Mouse (Mus musculus): Measurements from ENCODE around the gene Mthfsd. TPM values are rescaled to one million over a fixed set of nuclear protein-coding genes. Genes with fewer than 3 reads are reported as not detected.

Gene Mthfsd
- polyA plus RNA-seq, 1 experiment from 2014 or later, result 50.3 TPM

DNA sequence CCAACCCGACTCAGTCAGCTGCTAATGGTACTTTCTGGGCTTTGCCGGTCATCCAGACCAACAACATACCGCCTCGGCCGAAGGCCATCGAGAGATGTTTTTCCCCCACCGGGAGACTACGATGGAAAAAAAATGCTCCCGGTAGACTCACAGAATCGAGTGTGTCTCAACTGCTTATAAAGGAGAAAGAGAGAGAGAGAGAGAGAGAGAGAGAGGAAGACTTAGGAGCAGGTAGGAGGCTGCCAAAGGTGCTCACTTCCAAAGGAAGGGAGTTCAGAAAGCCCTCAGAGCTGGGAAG is 33.4 kb downstream of the Mthfsd start:
- H3K36me3 ChIP-seq, result no peaks in the 10 kb centered on the region
- no peak overlapping the region for H3K27ac ChIP-seq (replicated peaks)
- H3K27me3 ChIP-seq, result peaks cover 95% of the 10 kb centered on the region
- H3K4me2 ChIP-seq, result no peak overlapping the region
- no peak overlapping the region for H3K4me3 ChIP-seq
- no peak overlapping the region for H3K9ac ChIP-seq
- ATAC-seq (ENCODE audit: low FRiP score, low read depth), result no peak
- H3K4me1 ChIP-seq (replicated peaks), result 0 out of 2 replicates have a peak, but pooled peaks cover 4% of the 10 kb centered on the region
- 2% methylated on average over 10 of the region's 10 CpGs for WGBS
- H3K9me3 ChIP-seq, result no peaks in the 10 kb centered on the region

- H3K9me3 ChIP-seq, result no peaks in the 10 kb centered on the region
- 0 out of 2 replicates have a peak, but pooled peaks cover 4% of the 10 kb centered on the region for H3K4me1 ChIP-seq (replicated peaks)
- ATAC-seq (ENCODE audit: low FRiP score, low read depth), result no peak
- H3K4me2 ChIP-seq, result no peak overlapping the region
- no peak overlapping the region for H3K9ac ChIP-seq
- no peak overlapping the region for H3K4me3 ChIP-seq
- no peak overlapping the region for H3K27ac ChIP-seq (replicated peaks)
- no peaks in the 10 kb centered on the region for H3K36me3 ChIP-seq
- WGBS, result 5% methylated on average over 15 of the region's 15 CpGs
- H3K27me3 ChIP-seq, result peaks cover 94% of the 10 kb centered on the region
Observed at GRCm38 (mm10) chr8:121074108-121074847, 33.9 kb downstream of the Mthfsd start.

- Histone ChIP-seq H3K9ac (no peak overlapping the region), H3K27ac (replicated peaks) (no peak overlapping the region), H3K4me2 (no peak overlapping the region), H3K4me1 (replicated peaks) (0 out of 2 replicates have a peak, but pooled peaks cover 4% of the 10 kb centered on the region), H3K4me3 (no peak overlapping the region), H3K36me3 (no peaks in the 10 kb centered on the region), H3K27me3 (peaks cover 92% of the 10 kb centered on the region), H3K9me3 (no peaks in the 10 kb centered on the region)
- under 1% methylated on average over 48 of the region's 48 CpGs for WGBS
- ATAC-seq (ENCODE audit: low FRiP score, low read depth), result no peak
Observed at GRCm38 (mm10) chr8:121073174-121074107, 34.8 kb downstream of the Mthfsd start.

DNA sequence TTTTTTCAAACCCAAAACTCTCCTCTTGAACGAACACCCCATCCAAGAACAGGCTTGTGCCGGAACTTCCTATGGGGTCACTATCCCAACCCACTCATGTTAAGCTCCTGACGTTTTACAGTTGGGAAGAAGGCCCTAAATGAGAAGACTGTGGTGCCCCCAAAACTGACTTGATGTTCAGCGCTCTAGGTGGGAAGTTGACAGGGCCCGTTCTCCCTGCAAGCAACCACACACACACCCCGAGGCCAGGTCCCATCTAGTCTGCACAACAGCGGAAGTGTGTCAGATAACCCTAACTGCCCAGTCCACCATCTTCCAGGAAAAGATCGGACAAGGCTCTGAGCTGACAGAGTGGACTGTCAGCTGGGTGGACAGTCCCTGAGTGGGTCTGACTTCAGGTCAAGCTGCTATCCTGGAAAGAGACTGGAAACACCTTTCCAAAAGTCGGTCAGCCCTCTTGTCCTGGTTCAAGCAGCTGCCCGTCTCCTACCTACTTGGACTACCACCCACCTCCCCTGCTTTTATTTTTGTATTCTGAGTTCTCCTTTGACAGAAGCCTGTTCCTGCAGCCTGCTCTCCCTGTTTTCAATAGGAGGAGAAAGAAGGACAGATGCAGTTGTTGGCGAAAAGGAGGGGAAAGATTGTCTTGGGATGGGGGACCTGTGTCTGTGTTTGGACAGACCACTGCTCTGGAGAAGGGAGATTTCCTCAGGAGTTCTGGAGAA is 35.6 kb downstream of the Mthfsd start:
- H3K4me3 ChIP-seq, result no peak overlapping the region
- H3K4me1 ChIP-seq (replicated peaks), result 0 out of 2 replicates have a peak, but pooled peaks cover 4% of the 10 kb centered on the region
- H3K9me3 ChIP-seq, result no peaks in the 10 kb centered on the region
- no peaks in the 10 kb centered on the region for H3K36me3 ChIP-seq
- no peak overlapping the region for H3K27ac ChIP-seq (replicated peaks)
- no peak for ATAC-seq (ENCODE audit: low FRiP score, low read depth)
- H3K4me2 ChIP-seq, result no peak overlapping the region
- peaks cover 85% of the 10 kb centered on the region for H3K27me3 ChIP-seq
- 8% methylated on average over 11 of the region's 11 CpGs for WGBS
- no peak overlapping the region for H3K9ac ChIP-seq

GRCm38 (mm10) chr8:121071454-121071853 is 36.7 kb downstream of the Mthfsd start:
- no peak overlapping the region for H3K4me3 ChIP-seq
- 2% methylated on average over 12 of the region's 12 CpGs for WGBS
- no peak; the same call in 1 of the 2 replicates for ATAC-seq (ENCODE audit: low FRiP score, low read depth)
- no peak overlapping the region for H3K4me2 ChIP-seq
- H3K4me1 ChIP-seq (replicated peaks), result 0 out of 2 replicates have a peak, but pooled peaks cover 4% of the 10 kb centered on the region
- no peaks in the 10 kb centered on the region for H3K36me3 ChIP-seq
- no peaks in the 10 kb centered on the region for H3K9me3 ChIP-seq
- no peak overlapping the region for H3K27ac ChIP-seq (replicated peaks)
- peaks cover 78% of the 10 kb centered on the region for H3K27me3 ChIP-seq
- H3K9ac ChIP-seq, result no peak overlapping the region

DNA sequence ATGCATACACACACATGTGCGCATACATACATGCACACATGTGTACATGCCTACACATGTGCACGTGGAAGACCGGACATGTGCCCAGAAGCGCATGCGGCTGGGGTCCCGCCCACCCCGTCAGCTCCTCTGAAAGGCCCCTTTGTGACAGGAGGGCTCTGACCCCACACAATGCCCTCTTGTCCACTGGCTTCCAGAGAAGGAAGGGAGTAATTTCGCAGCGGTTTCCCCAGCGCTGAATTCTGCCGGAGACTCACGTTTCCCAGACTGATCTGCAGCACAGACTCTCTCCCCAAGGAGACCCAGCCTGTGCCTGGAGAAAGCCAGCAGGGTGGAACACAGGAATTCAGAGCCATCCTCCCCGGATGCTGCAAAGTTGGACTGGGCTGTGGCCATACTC is 44.5 kb downstream of the Mthfsd start:
- WGBS, result 30% methylated on average over 13 of the region's 13 CpGs
- Histone ChIP-seq H3K27ac (replicated peaks) (no peak overlapping the region), H3K4me2 (no peak overlapping the region), H3K4me1 (replicated peaks) (peaks cover 12% of the 10 kb centered on the region), H3K36me3 (no peaks in the 10 kb centered on the region), H3K4me3 (no peak overlapping the region), H3K9ac (no peak overlapping the region), H3K9me3 (no peaks in the 10 kb centered on the region), H3K27me3 (peaks cover 15% of the 10 kb centered on the region)
- no peak for ATAC-seq (ENCODE audit: low FRiP score, low read depth)

- H3K9me3 ChIP-seq, result no peaks in the 10 kb centered on the region
- no peak overlapping the region for H3K4me2 ChIP-seq
- ATAC-seq (ENCODE audit: low FRiP score, low read depth), result no peak
- no peak overlapping the region for H3K4me3 ChIP-seq
- peaks cover 16% of the 10 kb centered on the region for H3K27me3 ChIP-seq
- peaks cover 15% of the 10 kb centered on the region for H3K4me1 ChIP-seq (replicated peaks)
- H3K27ac ChIP-seq (replicated peaks), result peak overlapping the region; percentile 16; the same call in 1 of the 2 replicates
- H3K9ac ChIP-seq, result no peak overlapping the region
- H3K36me3 ChIP-seq, result no peaks in the 10 kb centered on the region
- WGBS, result 60% methylated on average over 6 of the region's 6 CpGs
Observed at GRCm38 (mm10) chr8:121062521-121062920, 45.7 kb downstream of the Mthfsd start.

GRCm38 (mm10) chr8:121059098-121059497 is 49.1 kb downstream of the Mthfsd start:
- Histone ChIP-seq H3K9me3 (no peaks in the 10 kb centered on the region), H3K27me3 (peaks cover 10% of the 10 kb centered on the region; the same call in 1 of the 2 replicates), H3K9ac (no peak overlapping the region), H3K4me3 (no peak overlapping the region), H3K27ac (replicated peaks) (no peak overlapping the region), H3K36me3 (no peaks in the 10 kb centered on the region), H3K4me2 (no peak overlapping the region), H3K4me1 (replicated peaks) (peaks cover 15% of the 10 kb centered on the region)
- peak; percentile 81 for ATAC-seq (ENCODE audit: low FRiP score, low read depth)
- WGBS, result 49% methylated on average over 7 of the region's 7 CpGs

- Histone ChIP-seq H3K4me2 (no peak overlapping the region), H3K9me3 (no peaks in the 10 kb centered on the region), H3K4me3 (no peak overlapping the region), H3K9ac (no peak overlapping the region), H3K4me1 (replicated peaks) (peaks cover 12% of the 10 kb centered on the region), H3K27me3 (peaks cover 10% of the 10 kb centered on the region; the same call in 1 of the 2 replicates), H3K27ac (replicated peaks) (no peak overlapping the region), H3K36me3 (no peaks in the 10 kb centered on the region)
- no peak for ATAC-seq (ENCODE audit: low FRiP score, low read depth)
- 39% methylated on average over 9 of the region's 9 CpGs for WGBS
Observed at GRCm38 (mm10) chr8:121058081-121058480, 50.1 kb downstream of the Mthfsd start.

- no peaks in the 10 kb centered on the region for H3K4me1 ChIP-seq (replicated peaks)
- H3K4me2 ChIP-seq, result no peak overlapping the region
- no peak overlapping the region for H3K9ac ChIP-seq
- H3K27ac ChIP-seq (replicated peaks), result no peak overlapping the region
- 74% methylated on average over 9 of the region's 9 CpGs for WGBS
- no peak overlapping the region for H3K4me3 ChIP-seq
- H3K36me3 ChIP-seq, result no peaks in the 10 kb centered on the region
- ATAC-seq (ENCODE audit: low FRiP score, low read depth), result no peak
- no peaks in the 10 kb centered on the region for H3K9me3 ChIP-seq
- no peaks in the 10 kb centered on the region for H3K27me3 ChIP-seq
Observed at GRCm38 (mm10) chr8:121047441-121047840, 60.8 kb downstream of the Mthfsd start.

DNA sequence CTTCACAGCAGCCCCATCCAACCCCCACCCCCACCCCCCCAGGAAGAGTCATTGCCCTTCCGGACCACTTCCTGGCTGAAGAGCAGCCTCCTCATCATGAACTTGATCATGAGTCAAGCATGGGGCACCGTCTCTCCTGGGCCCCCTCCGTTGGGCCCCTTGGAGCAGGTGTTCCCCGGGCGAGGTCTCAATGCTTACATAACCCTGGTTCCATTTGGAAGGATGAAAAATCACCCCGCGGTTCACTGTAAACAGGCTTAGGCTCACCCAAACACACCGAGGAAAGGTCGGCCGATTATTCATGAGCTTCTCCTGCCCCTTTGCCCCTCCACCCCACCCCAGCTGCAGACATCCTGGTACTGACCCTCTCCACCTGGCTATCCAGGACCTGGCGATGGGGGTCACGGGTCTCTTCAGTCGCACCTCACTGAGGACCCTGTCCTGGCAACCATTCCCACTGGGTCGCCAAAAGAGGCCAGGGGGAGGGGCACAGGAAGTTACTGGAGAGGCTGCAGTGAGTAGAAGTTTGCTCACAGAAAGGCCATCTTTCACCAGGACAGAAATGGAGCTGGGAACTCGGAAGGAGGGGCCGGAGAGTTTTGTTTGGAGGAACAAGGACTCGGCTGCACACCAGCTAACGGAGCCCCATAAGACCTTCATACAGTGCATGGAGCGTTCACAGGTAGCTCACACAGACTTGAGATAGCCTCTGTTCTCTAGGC is 64.3 kb downstream of the Mthfsd start:
- WGBS, result 66% methylated on average over 19 of the region's 19 CpGs
- no peaks in the 10 kb centered on the region for H3K4me1 ChIP-seq (replicated peaks)
- no peak overlapping the region for H3K9ac ChIP-seq
- no peak overlapping the region for H3K4me2 ChIP-seq
- no peaks in the 10 kb centered on the region for H3K36me3 ChIP-seq
- no peaks in the 10 kb centered on the region for H3K9me3 ChIP-seq
- ATAC-seq (ENCODE audit: low FRiP score, low read depth), result no peak
- H3K27me3 ChIP-seq, result no peaks in the 10 kb centered on the region
- H3K27ac ChIP-seq (replicated peaks), result no peak overlapping the region
- H3K4me3 ChIP-seq, result no peak overlapping the region

Measured in hindbrain, embryonic 15.5 days (tissue).